21 mouse cellular contexts compared by ENCODE assay signal in genomic region chr1:177568056-177568816, GRCm38 (mm10).
A peak's percentile ranks its signal among the peaks of the same experiment; 100 is the strongest.
DNase-seq lines count a peak whose midpoint lies in the region; ATAC-seq and TF ChIP-seq lines count a peak whose summit lies in the region.
"Had no signal": no experiment of that assay in that cellular context is flagged by ENCODE, and none has a peak within 500 bp of the region (broad histone marks: within the 10 kb centered on the region; RNA-seq: fewer than 3 reads in every experiment).

No protein-coding gene starts in this region.

- no peaks in the 10 kb centered on the region for H3K36me3 ChIP-seq in thymus, adult 2 months (ENCODE audit: control insufficient read depth, insufficient read depth, low read length)
- H3K36me3 ChIP-seq: embryonic facial prominence, embryonic 12.5 days; heart, embryonic 10.5 days; heart, embryonic 15.5 days; hindbrain, embryonic 12.5 days had no signal

- no peak overlapping the region for H3K27ac ChIP-seq in thymus, adult 2 months (ENCODE audit: control insufficient read depth, insufficient read depth, low read length)
- H3K27ac ChIP-seq: embryonic facial prominence, embryonic 12.5 days; heart, embryonic 10.5 days; heart, embryonic 15.5 days; hindbrain, embryonic 12.5 days had no signal

- H3K4me3 ChIP-seq in thymus, adult 2 months (ENCODE audit: control insufficient read depth, insufficient read depth, low read length) = no peak overlapping the region
- H3K4me3 ChIP-seq: embryonic facial prominence, embryonic 12.5 days; heart, embryonic 10.5 days; heart, embryonic 15.5 days; hindbrain, embryonic 12.5 days had no signal

- ATAC-seq in granulocyte monocyte progenitor cell, adult 5-6 weeks (replicated peaks; ENCODE audit: poor library complexity, severe bottlenecking) = peak; percentile 78
- ATAC-seq in megakaryocyte progenitor cell, adult 5-6 weeks (replicated peaks; ENCODE audit: poor library complexity) = peak; percentile 84
- ATAC-seq: forebrain, embryonic 16.5 days; hindbrain, embryonic 16.5 days; inflammation-experienced regulatory T-cells, adult 6 months had no signal

- intact Hi-C loops in heart, postnatal 10 days (cut with DNase I) = no loop called here

- no peak for TF ChIP-seq POLR2A in thymus, adult 2 months (IDR thresholded peaks at IDR 0.05; ENCODE audit: control insufficient read depth, extremely low read depth, insufficient read depth, low read length, poor library complexity)

- no peak for TF ChIP-seq CTCF in thymus, adult 2 months (IDR thresholded peaks at IDR 0.05; ENCODE audit: borderline replicate concordance, control insufficient read depth, extremely low read depth, insufficient read depth, low read length, poor library complexity)

- DNase-seq in heart, adult 11 months = peak; percentile 85
- no peak for DNase-seq in heart, postnatal 10 days
- DNase-seq in 416B (ENCODE audit: low read depth) = peak; percentile 69
- no peak for DNase-seq in urinary bladder, adult 18-20 months (ENCODE audit: low spot score in 2 of 2)
- no peak for DNase-seq in thymus, adult 2 months
- DNase-seq: adrenal gland, adult 2 months; adrenal gland, postnatal 25 days; cerebellum, adult 18-20 months; cerebellum, postnatal 14 days; gastrocnemius, postnatal 10 days; heart, postnatal 36 days had no signal

- H3K27me3 ChIP-seq in thymus, adult 2 months (ENCODE audit: control insufficient read depth, insufficient read depth, low read length) = no peaks in the 10 kb centered on the region
- H3K27me3 ChIP-seq: CH12.LX; embryonic facial prominence, embryonic 12.5 days; heart, embryonic 15.5 days had no signal

- WGBS in thymus, adult 2 months = 85% methylated on average over 9 of the region's 9 CpGs

- H3K4me1 ChIP-seq in thymus, adult 2 months (replicated peaks; ENCODE audit: control insufficient read depth, insufficient read depth, low read length) = no peaks in the 10 kb centered on the region
- H3K4me1 ChIP-seq: embryonic facial prominence, embryonic 12.5 days; heart, embryonic 15.5 days; hindbrain, embryonic 12.5 days had no signal

Comparison
In these comparisons a context has a peak if more than half of its experiments do, and no peak if none do; other contexts are left out.
1. DNase-seq: peak in heart, adult 11 months (single experiment) and 416B (single experiment); none in heart, postnatal 10 days (0 of 2), urinary bladder, adult 18-20 months (0 of 2) and thymus, adult 2 months (single experiment).